Mouse (Mus musculus) activated CD4-positive, CD25-positive, alpha-beta regulatory T cell, adult 9 weeks (primary cell): ENCODE results near the gene Atl2. TPM values are rescaled to one million over a fixed set of nuclear protein-coding genes. Genes with fewer than 3 reads are reported as not detected.

Source experiments
- polyA plus RNA-seq: library from polyadenylated mRNA; unstranded; fragments of 100-300 nt; shearing (Covaris generic); gene quantifications from one replicate; pipeline ENCODE4 v1.2.1, GENCODE M21; 2017

Gene Atl2
- polyA plus RNA-seq, result 26.6 TPM

GRCm38 (mm10) chr17:79895911-79896423 is at the start of gene Atl2:
TSS of gene Atl2 (minus strand) at chr17:79896123.

Other genes with a start within 250 kb of the Atl2 start
- gene Cyp1b1, start 181.1 kb downstream of the Atl2 start, polyA plus RNA-seq, result not detected
- gene Hnrnpll, start 166.2 kb upstream of the Atl2 start, polyA plus RNA-seq, result 42.2 TPM
- 67.6 TPM for gene Galm, start 231.3 kb upstream of the Atl2 start, polyA plus RNA-seq